Mouse (Mus musculus): ENCODE data around the gene Psmb4.
"Not testable (repeated sequence)": the region's sequence is repeated elsewhere in the genome, so short reads cannot be mapped to it uniquely, and the experiment has no call there.

Psmb4 gene

DNA sequence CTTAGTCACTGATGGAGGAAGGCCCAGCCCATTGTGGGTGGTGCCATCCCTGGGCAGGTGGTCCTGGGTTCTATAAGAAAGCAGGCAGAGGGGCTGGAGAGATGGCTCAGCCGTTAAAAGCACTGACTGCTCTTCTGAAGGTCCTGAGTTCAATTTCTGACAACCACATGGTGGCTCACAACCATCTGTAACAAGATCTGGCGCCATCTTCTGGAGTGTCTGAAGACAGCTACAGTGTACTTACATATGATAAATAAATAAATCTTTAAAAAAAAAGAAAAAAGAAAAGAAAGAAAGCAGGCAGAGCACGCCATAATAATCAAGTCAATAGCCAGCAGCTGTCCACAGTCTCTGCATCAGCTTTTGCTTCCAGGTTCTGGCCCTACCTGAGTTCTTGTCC lies 18.0 kb upstream of the Psmb4 start:
- DNase-seq = not testable (repeated sequence)

GRCm38 (mm10) chr3:94902747-94903146 lies 16.0 kb upstream of the Psmb4 start:
- peak in 1 of 2 experiments; percentile 36 for DNase-seq

DNA sequence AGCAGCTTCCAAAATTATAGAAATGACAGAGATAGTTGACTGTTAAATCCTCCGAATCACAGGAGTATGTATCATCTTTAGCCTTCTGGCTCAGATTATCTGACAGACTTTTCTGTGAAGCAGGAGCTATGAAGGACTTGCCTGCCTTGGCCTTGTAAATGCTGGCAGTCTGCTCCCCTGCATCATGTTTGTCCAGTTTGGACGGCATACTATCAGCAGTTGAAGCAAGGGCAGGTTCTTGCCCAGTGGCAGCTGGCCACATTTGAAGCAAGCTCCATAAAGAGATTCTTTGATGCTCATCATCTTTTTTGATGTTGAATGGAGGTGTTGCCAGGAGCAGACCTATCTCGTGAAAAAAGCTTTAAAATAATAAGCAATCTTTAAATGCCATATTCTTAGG lies 7.3 kb upstream of the Psmb4 start:
- DNase-seq = no peak

DNA sequence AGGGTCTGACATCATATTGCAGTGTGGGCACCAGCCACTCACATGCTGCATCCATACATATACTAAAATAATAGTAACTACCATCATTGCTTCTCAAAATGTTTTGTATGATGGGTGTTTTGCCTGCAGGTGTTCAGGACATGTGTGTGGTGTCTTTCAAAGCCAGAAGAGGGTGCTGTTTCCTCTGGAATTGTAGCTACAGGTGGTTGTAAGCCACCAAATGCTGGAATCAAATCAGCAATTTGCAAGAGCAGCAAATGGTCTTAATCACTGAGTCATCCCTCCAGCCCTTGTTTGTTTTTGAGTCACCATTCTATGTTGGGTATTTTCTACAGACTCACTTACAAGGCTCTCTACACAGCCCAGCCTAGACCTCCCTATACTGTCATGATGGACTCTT lies 1.8 kb upstream of the Psmb4 start:
- DNase-seq = no peak

DNA sequence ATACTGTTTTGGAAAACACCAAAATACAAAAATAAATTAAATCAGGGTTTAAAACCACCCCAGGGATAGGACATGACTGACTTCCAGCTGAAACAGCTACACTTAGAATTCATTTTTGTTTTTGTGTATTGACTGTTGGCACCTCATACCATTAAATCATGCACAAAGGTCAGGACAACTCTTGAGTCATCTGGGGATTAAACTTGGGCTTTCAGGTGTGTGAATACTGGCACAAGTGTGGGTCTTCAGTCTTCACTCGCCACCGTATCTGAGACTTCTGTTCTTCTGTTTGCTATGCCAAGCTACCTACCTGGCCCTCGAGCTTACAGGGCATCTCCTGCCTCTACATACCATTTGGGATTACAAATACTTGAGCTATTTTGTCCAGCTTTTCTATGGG lies 4.2 kb downstream of the Psmb4 start:
- DNase-seq = no peak

DNA sequence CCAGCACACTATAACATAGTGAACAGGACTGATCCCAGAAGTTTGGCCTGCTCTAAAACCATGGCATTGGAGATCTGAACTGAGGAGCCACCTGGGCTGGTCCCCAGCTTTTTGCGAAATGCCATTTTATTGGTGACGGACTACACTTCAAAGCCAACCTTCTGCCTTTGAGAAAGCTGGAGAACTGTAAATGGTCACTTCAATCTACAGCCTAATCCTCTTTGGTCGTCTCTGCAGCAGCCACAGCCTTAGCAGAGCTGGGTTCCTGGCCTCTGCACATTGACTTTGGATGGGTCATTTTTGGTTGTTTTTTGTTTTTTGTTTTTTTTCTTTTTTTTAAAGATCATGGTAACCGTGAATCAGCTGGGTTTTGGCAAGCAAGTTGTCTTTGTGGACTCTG lies 4.9 kb downstream of the Psmb4 start:
- DNase-seq = no peak

DNA sequence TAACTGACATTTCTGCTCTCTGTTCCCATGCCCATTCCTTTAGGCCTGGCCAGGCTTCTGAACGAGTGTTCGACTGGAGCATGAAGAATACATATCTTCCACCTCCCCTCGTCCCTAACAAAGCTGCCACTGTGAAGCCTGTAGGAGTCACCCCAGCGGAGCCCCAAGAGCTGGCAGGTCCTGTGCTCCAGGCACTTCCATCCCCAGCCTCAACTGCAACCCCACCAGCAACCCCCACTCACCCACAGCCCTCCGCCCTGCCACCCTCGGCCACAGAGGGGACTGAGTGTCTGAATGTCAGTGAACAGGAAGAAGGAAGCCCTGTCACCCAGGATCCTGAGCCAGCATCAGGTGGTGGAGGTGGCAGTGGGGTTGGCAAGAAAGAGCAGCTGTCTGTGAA lies 8.1 kb downstream of the Psmb4 start:
- DNase-seq = no peak

- DNase-seq = no peak
Observed at GRCm38 (mm10) chr3:94869011-94869410, 17.8 kb downstream of the Psmb4 start.

- DNase-seq = no peak
Observed at GRCm38 (mm10) chr3:94859471-94859870, 27.3 kb downstream of the Psmb4 start.

DNA sequence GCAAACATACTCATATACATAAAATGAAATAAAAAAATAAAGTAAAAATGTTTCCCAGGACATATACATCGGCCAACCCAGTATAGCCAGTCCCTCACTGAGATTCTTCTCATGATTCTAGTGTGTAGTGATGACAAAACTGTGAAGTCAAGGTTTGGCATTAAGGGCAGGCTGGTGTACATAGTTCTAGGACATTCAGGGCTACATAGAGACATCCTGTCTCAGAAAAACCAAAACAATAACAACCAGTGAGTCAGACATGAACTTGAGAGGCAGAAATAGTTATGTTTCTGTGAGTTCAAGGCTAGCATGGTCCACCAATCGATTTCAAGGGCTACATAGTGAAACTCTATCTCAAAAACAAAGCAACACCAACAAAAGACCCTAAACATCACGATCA lies 34.5 kb downstream of the Psmb4 start:
- no peak for DNase-seq

DNA sequence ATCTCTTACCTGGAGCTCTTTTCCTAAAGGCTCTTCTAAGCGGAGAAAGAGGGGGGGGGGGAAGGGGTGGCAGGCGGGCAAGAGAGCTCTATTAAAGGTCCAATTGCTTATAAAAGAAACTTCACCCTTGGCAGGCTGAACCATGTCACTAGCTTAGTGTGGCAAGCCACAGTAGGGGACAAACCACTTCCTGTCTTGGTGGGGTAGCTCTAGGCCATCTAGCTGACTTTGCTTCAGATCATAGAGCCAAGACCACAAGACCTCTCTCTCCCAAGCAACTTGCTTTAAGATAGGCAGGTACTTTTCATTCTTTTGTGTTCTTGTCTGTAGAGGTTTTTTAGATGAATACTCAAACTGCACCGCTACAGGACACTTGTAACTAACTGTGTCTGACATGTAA lies 35.0 kb downstream of the Psmb4 start:
- DNase-seq = peak; percentile 15 to 22

- peak; percentile 49 to 65 for DNase-seq
Observed at GRCm38 (mm10) chr3:94849338-94849737, 37.4 kb downstream of the Psmb4 start.

DNA sequence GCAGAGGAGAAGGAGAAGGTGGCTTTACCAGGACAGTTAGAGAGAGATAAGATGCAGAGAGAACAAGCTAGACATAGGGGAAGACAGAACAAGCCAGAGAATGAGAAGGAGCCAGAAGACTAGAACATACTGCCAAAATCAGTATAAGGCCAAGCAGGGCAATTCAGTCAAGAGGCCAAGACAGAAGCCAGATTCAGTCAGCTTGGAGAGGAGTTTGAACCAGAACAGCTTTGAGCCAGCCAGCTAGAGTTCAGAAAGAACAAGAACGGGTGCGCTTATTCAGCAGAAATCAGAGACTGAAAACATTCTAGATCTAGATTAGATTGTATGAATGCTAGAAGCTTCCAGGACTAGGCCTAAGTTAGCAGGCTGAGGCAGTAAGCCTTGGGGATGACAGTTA lies 39.4 kb downstream of the Psmb4 start:
- DNase-seq = no peak

DNA sequence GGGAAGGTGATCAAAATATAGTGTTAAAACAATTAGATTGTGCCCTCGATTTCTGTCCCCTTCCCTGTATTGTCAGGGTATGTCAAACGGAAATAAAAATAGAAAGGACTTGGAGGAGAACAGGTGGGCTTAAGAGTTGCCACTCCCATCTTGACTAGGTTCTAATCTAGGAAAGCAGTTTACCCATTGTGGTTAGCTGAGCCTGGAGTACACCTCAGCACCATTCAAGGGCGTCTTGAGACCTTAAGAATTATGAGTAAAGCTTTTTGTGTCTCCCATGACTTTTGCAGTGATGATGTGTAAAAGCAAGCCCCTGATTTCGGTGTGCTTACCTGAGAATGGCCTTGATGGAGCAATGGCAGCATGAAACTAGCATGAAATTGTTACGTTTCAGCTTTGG lies 47.7 kb downstream of the Psmb4 start:
- DNase-seq = no peak

DNA sequence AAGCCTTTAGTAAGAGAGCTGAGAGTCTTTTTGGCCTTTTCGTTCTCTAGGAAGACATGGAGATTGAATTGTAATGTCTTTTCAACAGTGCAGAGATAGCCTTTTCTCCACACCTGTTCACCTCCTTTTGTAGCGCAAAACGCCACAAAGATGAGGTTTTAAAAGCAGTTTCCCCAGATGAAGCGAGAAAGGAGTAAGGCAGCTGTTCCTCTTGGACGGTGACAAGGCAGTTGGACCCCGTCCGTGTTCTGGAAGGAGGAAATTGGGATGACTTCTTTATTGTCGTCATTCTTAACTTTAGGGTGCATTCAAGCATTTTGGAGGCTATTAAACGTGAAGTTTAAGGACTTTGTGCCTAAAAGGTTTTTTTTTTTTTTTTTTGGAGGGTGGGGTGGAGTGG lies 48.1 kb downstream of the Psmb4 start:
- no peak for DNase-seq

DNA sequence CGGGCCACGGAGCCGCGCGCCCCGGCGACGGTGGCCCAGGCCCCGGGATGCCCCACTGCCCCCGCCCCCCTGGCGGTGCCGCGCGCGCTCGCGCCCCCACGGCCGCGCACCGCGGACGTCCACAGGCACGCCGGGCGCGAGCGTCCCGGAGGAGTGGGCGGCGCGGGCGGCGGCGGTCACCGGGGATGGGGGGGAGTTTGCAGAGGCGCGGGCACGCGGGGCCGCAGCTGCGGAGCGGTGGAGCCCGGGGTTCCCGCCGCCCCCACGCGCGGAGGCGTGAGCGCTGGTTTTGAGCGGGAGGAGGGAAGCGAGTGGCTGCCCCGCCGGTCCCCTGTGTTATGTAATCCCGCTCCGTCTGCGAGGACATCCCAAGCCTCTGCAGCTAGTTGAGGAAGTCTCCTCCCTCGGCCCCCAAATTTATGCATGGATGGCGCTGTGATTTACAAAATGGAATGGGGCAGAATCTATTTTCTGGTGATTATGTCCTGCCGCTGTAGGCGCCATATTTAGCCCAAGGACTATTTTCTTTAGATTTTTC lies 48.7 kb downstream of the Psmb4 start:
- DNase-seq = peak; percentile 72 to 78

DNA sequence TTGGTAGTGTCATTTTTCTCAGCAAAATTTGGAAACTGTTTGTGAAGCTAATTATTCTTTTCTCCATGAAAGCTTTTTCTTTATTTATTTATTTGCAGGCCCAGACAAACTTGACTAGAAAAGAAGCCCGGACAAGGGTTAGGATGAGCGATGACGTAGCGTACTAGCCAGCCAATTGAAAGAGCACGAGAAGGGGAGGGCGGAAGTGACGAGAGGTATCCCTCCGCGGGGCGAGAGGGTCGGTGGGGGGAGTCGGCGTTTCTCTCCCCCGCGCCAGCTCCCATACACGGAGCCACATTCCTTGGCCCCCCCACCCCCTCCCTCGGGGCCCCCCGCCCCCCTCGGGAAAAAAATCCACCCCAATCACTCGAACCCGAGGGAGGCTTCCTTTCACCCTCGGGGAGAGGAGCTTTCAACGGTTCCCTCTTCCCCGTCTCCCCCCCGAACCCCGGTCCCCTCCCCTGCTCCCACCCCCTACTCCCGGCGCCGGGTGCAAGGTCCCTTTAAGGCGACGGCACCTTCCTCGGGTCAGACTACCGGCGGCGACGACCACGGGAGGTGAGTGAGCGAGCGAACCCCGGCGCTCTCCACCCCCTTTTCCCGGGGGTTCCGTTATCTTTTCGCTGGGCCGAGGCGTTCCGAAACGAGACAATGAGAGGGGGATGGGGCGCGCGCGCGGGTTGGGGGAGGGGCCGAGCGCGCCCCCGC lies 49.4 kb downstream of the Psmb4 start, which contains the start of gene Pogz:
Pogz (plus strand) TSS at position 385 of the 708 bp plus-strand sequence.
- DNase-seq = peak; percentile 92 to 94

GRCm38 (mm10) chr3:94835396-94835795 lies 51.4 kb downstream of the Psmb4 start:
- no peak for DNase-seq

Data from thymus, postnatal 36 days (tissue).